Mouse (Mus musculus): ENCODE measurements at regions not wholly inside any gene's neighbourhood (a gene's known extent, or its start where the extent isn't known, plus 50 kb on each side); places are given as distances from the start of the nearest gene placed in this dataset.
A peak's percentile ranks its signal among the peaks of the same experiment; 100 is the strongest.
"Not testable (repeated sequence)": the region's sequence is repeated elsewhere in the genome, so short reads cannot be mapped to it uniquely, and the experiment has no call there.

- DNase-seq = not testable (repeated sequence)
Measured at GRCm38 (mm10) chr17:74138517-74138916, 90.8 kb upstream of the Srd5a2 start.

GRCm38 (mm10) chr17:74134976-74135375 is 87.3 kb upstream of the Srd5a2 start:
- DNase-seq = peak; percentile 33

GRCm38 (mm10) chr17:74131534-74131933 is 83.8 kb upstream of the Srd5a2 start:
- DNase-seq = no peak

GRCm38 (mm10) chr17:74122944-74123343 is 75.2 kb upstream of the Srd5a2 start:
- DNase-seq = no peak

GRCm38 (mm10) chr17:74120969-74121368 is 73.3 kb upstream of the Srd5a2 start:
- no peak for DNase-seq
